Mouse (Mus musculus): Measurements from ENCODE around the gene Gm17374. TPM values are rescaled to one million over a fixed set of nuclear protein-coding genes. Genes with fewer than 3 reads are reported as not detected.
A peak's percentile ranks its signal among the peaks of the same experiment; 100 is the strongest.
"Not testable (repeated sequence)": the region's sequence is repeated elsewhere in the genome, so short reads cannot be mapped to it uniquely, and the experiment has no call there.

Gm17374 gene
- polyA plus RNA-seq, 1 experiment from 2014 or later = not detected

DNA sequence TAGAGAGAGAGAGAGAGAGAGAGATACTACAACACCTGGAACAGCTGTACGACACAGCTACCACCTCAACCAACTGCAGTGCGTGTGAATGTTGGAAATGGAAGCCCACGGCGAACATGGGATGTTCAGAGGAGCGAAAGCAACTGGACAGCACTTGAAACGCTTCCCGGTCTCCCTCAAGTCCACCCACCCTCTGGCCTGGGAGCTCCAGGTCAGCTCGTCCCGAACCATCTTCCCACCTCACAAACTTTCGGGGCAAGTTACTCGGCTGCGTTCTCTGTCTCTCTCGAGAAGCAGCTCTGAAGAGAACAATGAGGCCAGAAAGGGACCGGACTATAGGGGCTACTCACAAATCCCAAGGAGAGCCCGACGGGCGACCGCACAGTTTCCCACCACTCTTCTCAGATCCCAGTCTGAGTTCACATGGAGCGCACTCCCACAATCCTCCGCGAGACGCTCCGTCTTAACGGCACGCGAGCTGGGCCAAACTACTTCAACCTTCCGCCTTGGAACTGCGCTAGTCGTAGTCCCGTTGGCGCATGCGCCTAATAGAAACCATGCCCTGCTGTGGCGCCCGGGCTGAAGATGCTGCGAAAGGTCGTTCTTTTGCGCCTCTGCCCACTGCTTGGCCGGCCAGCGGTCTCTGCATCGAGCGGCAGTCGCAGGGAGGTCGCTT, 18.4 kb downstream of the Gm17374 start, which contains the start of the genes Esf1 and Ndufaf5:
TSS of gene Esf1 (minus strand) at position 438 of the 676 bp plus-strand sequence.
TSS of gene Ndufaf5 (plus strand) at position 523 of the 676 bp plus-strand sequence.
- no peaks in the 10 kb centered on the region; the same call in 1 of the 2 replicates for H3K36me3 ChIP-seq (ENCODE audit: control insufficient read depth, insufficient read depth, low read length)
- no peaks in the 10 kb centered on the region; the same call in 1 of the 2 replicates for H3K4me1 ChIP-seq (ENCODE audit: control insufficient read depth, insufficient read depth, low read length)
- WGBS = under 1% methylated on average over 43 of the region's 43 CpGs
- ATAC-seq (ENCODE audit: insufficient number of reproducible peaks, low FRiP score, low TSS enrichment, low read depth) (peak; percentile 99), DNase-seq (ENCODE audit: low spot score) (peak; percentile 96)
- H3K27ac ChIP-seq (replicated peaks; ENCODE audit: low read depth, low read length) = no peak within 1 kb of the TSS; the same call in 1 of the 2 replicates
- no peaks in the 10 kb centered on the region for H3K9me3 ChIP-seq (ENCODE audit: control insufficient read depth, low read length)
- no peaks in the 10 kb centered on the region for H3K27me3 ChIP-seq (ENCODE audit: control insufficient read depth, insufficient read depth, low read length)
- H3K4me3 ChIP-seq (ENCODE audit: low read depth, low read length) = peak within 1 kb of the TSS; percentile 95
- H3K4me2 ChIP-seq (ENCODE audit: low read depth, severe bottlenecking) = peak within 1 kb of the TSS; percentile 71
- peak within 1 kb of the TSS; percentile 85 for H3K9ac ChIP-seq (ENCODE audit: low read length)

DNA sequence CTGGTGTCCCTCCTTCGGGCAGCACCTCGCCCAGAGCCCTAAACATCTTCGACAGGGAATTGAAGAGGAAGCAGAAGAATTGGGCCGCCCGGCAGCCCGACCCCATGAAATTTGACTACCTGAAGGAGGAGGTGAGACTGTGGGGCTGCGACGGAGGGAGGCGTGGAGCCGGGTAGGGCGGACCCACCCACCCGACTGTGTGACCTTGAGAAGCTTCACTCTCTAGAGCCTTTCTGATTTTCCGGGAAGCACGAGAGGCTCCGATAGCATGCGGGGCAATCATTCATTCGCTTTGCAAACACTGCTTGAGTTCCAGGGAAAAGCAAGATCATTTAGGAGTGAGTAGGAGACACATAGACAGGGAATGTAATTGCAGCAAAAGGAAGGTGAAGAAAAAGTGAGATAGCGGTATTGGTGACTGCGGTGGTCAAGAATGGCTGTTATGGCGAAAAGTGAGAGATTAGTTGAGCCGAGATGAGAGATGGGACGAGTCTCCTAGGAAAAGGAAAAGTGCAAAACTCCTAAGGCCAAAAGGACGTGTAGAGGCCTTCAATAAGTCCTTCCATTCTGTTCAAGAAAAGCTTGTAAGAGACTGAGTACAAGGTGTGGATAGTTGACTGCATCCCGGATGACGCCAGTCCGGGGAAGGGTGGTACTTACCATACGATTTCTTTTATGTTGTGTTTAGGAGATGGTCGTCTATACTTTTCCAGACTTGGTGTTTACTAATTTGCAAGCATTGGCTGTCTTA, 19.1 kb downstream of the Gm17374 start:
- Histone ChIP-seq H3K27me3 (ENCODE audit: control insufficient read depth, insufficient read depth, low read length) (no peaks in the 10 kb centered on the region), H3K27ac (replicated peaks; ENCODE audit: low read depth, low read length) (no peak overlapping the region; the same call in 1 of the 2 replicates), H3K9me3 (ENCODE audit: control insufficient read depth, low read length) (no peaks in the 10 kb centered on the region), H3K4me2 (ENCODE audit: low read depth, severe bottlenecking) (peak overlapping the region; percentile 46), H3K36me3 (ENCODE audit: control insufficient read depth, insufficient read depth, low read length) (no peaks in the 10 kb centered on the region; the same call in 1 of the 2 replicates), H3K4me1 (ENCODE audit: control insufficient read depth, insufficient read depth, low read length) (no peaks in the 10 kb centered on the region; the same call in 1 of the 2 replicates), H3K4me3 (ENCODE audit: low read depth, low read length) (peak overlapping the region; percentile 95), H3K9ac (ENCODE audit: low read length) (peak overlapping the region; percentile 59)
- DNase-seq (ENCODE audit: low spot score) (no peak), ATAC-seq (ENCODE audit: insufficient number of reproducible peaks, low FRiP score, low TSS enrichment, low read depth) (peak; percentile 95)
- 7% methylated on average over 28 of the region's 28 CpGs for WGBS

DNA sequence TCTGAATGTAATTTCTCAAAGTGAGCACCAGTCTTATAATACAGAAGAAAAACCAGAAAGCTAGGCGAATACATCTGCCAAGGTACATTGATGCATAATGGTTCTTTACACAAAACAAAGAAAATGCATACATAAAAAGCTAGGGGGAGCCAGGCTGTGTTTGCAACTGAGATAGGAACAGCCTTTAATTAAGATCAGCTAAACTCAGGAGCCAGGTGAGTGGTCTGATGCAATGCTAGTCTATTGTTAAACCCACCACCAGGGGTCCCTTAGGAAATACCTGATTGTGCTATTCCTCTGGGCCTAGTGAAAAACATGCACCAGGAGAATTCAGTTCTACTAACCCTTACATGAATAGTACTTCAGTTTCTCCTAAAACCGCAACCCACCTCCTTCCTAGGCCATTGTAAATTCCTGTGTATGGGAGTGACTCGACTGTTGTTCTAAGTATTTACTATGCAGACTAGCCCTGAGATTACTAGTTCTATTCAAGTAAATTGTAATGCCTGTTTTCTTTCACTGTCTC, 33.9 kb downstream of the Gm17374 start:
- H3K4me2 ChIP-seq (ENCODE audit: low read depth, severe bottlenecking); H3K4me1 ChIP-seq (ENCODE audit: control insufficient read depth, insufficient read depth, low read length); H3K27me3 ChIP-seq (ENCODE audit: control insufficient read depth, insufficient read depth, low read length); H3K4me3 ChIP-seq (ENCODE audit: low read depth, low read length); H3K9ac ChIP-seq (ENCODE audit: low read length); DNase-seq (ENCODE audit: low spot score); H3K36me3 ChIP-seq (ENCODE audit: control insufficient read depth, insufficient read depth, low read length); H3K9me3 ChIP-seq (ENCODE audit: control insufficient read depth, low read length); ATAC-seq (ENCODE audit: insufficient number of reproducible peaks, low FRiP score, low TSS enrichment, low read depth); H3K27ac ChIP-seq (replicated peaks; ENCODE audit: low read depth, low read length): not testable (repeated sequence)
- 91% methylated on average over 3 of the region's 3 CpGs for WGBS

DNA sequence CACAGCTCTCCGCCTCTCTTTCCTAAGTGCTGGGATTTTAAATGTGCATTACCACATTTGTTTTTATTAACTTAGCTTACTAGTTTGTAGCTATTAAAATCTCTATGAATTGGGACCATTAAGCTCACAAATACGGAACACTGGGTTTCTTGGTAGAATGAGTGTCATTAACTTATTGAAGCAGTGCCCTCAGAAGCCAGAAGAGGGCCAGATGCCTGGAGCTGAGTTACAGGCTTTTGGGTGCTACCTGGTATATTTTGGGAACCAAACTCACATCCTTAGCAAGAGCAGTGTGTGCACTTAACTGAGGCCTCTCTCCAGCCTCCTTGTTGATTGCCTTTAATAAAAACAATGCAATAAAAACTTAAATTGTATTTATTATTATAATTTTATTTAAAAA, 48.9 kb downstream of the Gm17374 start:
- H3K9ac ChIP-seq (ENCODE audit: low read length) = no peak overlapping the region
- no peak overlapping the region for H3K27ac ChIP-seq (replicated peaks; ENCODE audit: low read depth, low read length)
- WGBS = 79% methylated on average over 2 of the region's 2 CpGs
- no peaks in the 10 kb centered on the region for H3K4me1 ChIP-seq (ENCODE audit: control insufficient read depth, insufficient read depth, low read length)
- H3K4me3 ChIP-seq (ENCODE audit: low read depth, low read length) = no peak overlapping the region
- H3K36me3 ChIP-seq (ENCODE audit: control insufficient read depth, insufficient read depth, low read length) = peaks cover 5% of the 10 kb centered on the region; the same call in 1 of the 2 replicates
- ATAC-seq (ENCODE audit: insufficient number of reproducible peaks, low FRiP score, low TSS enrichment, low read depth) = no peak
- no peaks in the 10 kb centered on the region for H3K9me3 ChIP-seq (ENCODE audit: control insufficient read depth, low read length)
- H3K27me3 ChIP-seq (ENCODE audit: control insufficient read depth, insufficient read depth, low read length) = no peaks in the 10 kb centered on the region
- no peak for DNase-seq (ENCODE audit: low spot score)
- no peak overlapping the region for H3K4me2 ChIP-seq (ENCODE audit: low read depth, severe bottlenecking)

DNA sequence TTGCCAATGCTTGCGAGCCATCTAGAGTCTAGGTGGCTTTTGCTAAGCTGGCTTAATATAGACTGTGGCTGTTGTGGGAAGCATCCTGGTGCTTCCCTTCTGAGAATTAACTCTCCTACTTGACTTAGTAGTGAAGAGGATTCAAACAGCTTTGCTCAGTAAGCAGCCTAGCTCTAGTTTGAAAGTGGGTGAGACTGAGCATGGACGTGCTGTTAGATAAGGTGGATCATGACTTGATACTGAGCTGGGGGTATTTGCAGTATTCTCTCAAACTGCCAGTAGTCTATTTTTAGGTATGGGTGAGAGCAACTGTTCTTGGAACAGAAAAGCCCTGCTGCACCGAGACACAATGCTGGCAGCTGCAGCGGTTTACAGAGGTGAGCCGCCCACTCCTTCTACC, 50.7 kb downstream of the Gm17374 start:
- no peak overlapping the region for H3K27ac ChIP-seq (replicated peaks; ENCODE audit: low read depth, low read length)

More for the DNA sequence above, 50.7 kb downstream of the Gm17374 start:
- H3K4me2 ChIP-seq (ENCODE audit: low read depth, severe bottlenecking) = no peak overlapping the region
- no peak overlapping the region for H3K4me3 ChIP-seq (ENCODE audit: low read depth, low read length)
- no peaks in the 10 kb centered on the region for H3K27me3 ChIP-seq (ENCODE audit: control insufficient read depth, insufficient read depth, low read length)
- no peak for DNase-seq (ENCODE audit: low spot score)
- 89% methylated on average over 5 of the region's 5 CpGs for WGBS
- peaks cover 4% of the 10 kb centered on the region; the same call in 1 of the 2 replicates for H3K36me3 ChIP-seq (ENCODE audit: control insufficient read depth, insufficient read depth, low read length)
- ATAC-seq (ENCODE audit: insufficient number of reproducible peaks, low FRiP score, low TSS enrichment, low read depth) = no peak
- H3K4me1 ChIP-seq (ENCODE audit: control insufficient read depth, insufficient read depth, low read length) = no peaks in the 10 kb centered on the region
- H3K9me3 ChIP-seq (ENCODE audit: control insufficient read depth, low read length) = no peaks in the 10 kb centered on the region
- H3K9ac ChIP-seq (ENCODE audit: low read length) = no peak overlapping the region

Other genes with a start within 250 kb of the Gm17374 start
- 20.2 and 21.8 TPM in 2 replicates for gene Tasp1, start 85.2 kb upstream of the Gm17374 start, polyA plus RNA-seq (2014; fragmentation: Nextera tagmentation; extraction: Ambion mirVana)
- gene Esf1, start 18.5 kb downstream of the Gm17374 start, polyA plus RNA-seq (2014; fragmentation: Nextera tagmentation; extraction: Ambion mirVana) = 34.9 and 39.1 TPM in 2 replicates
- gene Ndufaf5, start 18.6 kb downstream of the Gm17374 start, polyA plus RNA-seq (2014; fragmentation: Nextera tagmentation; extraction: Ambion mirVana) = 35.0 and 36.8 TPM in 2 replicates
- not detected in 2 replicates for gene Sel1l2, start 237.7 kb downstream of the Gm17374 start, polyA plus RNA-seq (2014; fragmentation: Nextera tagmentation; extraction: Ambion mirVana)
- 42.1 and 44.5 TPM in 2 replicates for gene Macrod2, start 243.3 kb downstream of the Gm17374 start, polyA plus RNA-seq (2014; fragmentation: Nextera tagmentation; extraction: Ambion mirVana)